Mouse (Mus musculus) heart, adult 2 months (tissue): ENCODE measurements at regions not wholly inside any gene's neighbourhood (a gene's known extent, or its start where the extent isn't known, plus 50 kb on each side); places are given as distances from the start of the nearest gene placed in this dataset.

ENCODE experiments used
- DNase-seq, 2 experiments: peaks; one replicate each; pipeline ENCODE4 v3.0.0; 2021
- H3K27ac ChIP-seq: fragments of 200-600 bp; 2 replicates; pipeline ENCODE4 v1.8.1; 2022
- H3K27me3 ChIP-seq: fragments of 200-500 bp; 2 replicates; pipeline ENCODE4 v1.6.1; 2012; ENCODE audit warnings: mild to moderate bottlenecking, low read length, inconsistent platforms, mixed read lengths; ENCODE audit not compliant: control insufficient read depth, insufficient read depth
- H3K36me3 ChIP-seq: fragments of 200-500 bp; 2 replicates; pipeline ENCODE4 v1.6.1; 2012; ENCODE audit warnings: low read length, inconsistent platforms; ENCODE audit not compliant: control insufficient read depth, insufficient read depth
- H3K4me1 ChIP-seq: fragments of 200-500 bp; 2 replicates; pipeline ENCODE4 v1.6.1; 2011; ENCODE audit warnings: low read length; ENCODE audit not compliant: control insufficient read depth, insufficient read depth
- H3K4me3 ChIP-seq: fragments of 200-600 bp; 2 replicates; pipeline ENCODE4 v1.8.1; 2022
- H3K79me2 ChIP-seq: fragments of 200-500 bp; replicated peaks from 2 replicates; pipeline ENCODE4 v1.6.1; 2012; ENCODE audit warnings: mild to moderate bottlenecking, inconsistent platforms, low read length, moderate library complexity, mixed read lengths; ENCODE audit not compliant: control insufficient read depth, insufficient read depth
- H3K9ac ChIP-seq: fragments of 200-500 bp; 2 replicates; pipeline ENCODE4 v1.6.1; 2012; ENCODE audit warnings: low read depth, mild to moderate bottlenecking, control low read depth, inconsistent platforms, low read length, mixed read lengths
- CTCF ChIP-seq: fragments of 200-600 bp; IDR thresholded peaks from 2 replicates; pipeline ENCODE4 v1.8.1; 2022; ENCODE audit warnings: antibody characterized with exemption, mild to moderate bottlenecking, moderate library complexity
- EP300 ChIP-seq: fragments of 200-500 bp; IDR thresholded peaks from 2 replicates; pipeline ENCODE4 v1.6.1; 2011; ENCODE audit warnings: low read depth, low read length, control low read depth; ENCODE audit not compliant: insufficient read depth
- POLR2A ChIP-seq: fragments of 200-500 bp; IDR thresholded peaks from 2 replicates; pipeline ENCODE4 v1.6.1; 2011; ENCODE audit warnings: mild to moderate bottlenecking, low read depth, low read length, control low read depth; ENCODE audit not compliant: insufficient read depth
- WGBS: fragments of 180-500 bp; shearing (Covaris S2); methylation state at CpG from one replicate; pipeline ENCODE4 v1.1.7; 2018; 5-methylcytosine and 5-hydroxymethylcytosine counted together
- intact Hi-C: fragments of 180-260 bp; cut with DNase I; formaldehyde crosslinking; loops from one replicate; pipeline ENCODE4 v1.15.1; 2025

DNA sequence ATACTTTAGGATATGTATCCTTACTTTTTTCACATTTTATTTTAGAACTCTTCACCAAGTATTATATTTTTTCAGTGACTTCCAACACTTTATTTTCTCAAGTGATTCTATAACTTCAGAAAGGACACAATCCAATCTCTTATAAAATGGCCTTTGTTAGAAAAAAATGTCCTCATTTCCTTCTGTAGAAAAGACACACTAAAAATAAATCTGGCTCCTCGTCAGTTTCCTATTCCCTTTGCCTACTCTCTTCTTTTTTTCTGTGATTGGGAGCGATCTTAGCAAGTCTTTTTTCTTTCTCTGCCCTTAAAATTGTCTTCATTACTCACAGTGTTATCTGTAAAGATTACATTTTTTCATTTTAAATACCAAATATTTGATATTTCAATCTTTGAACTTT, 824.5 kb downstream of the Car8 start:
- Histone ChIP-seq H3K4me3 (no peak overlapping the region), H3K27ac (no peak overlapping the region), H3K27me3 (no peaks in the 10 kb centered on the region), H3K79me2 (no peaks in the 10 kb centered on the region), H3K9ac (no peak overlapping the region), H3K4me1 (no peaks in the 10 kb centered on the region), H3K36me3 (no peaks in the 10 kb centered on the region)
- intact Hi-C loops = no loop called here
- no peak for DNase-seq
- no peak for TF ChIP-seq CTCF
- TF ChIP-seq EP300 = no peak
- no peak for TF ChIP-seq POLR2A
- WGBS = 30% methylated on average over 2 of the region's 2 CpGs

DNA sequence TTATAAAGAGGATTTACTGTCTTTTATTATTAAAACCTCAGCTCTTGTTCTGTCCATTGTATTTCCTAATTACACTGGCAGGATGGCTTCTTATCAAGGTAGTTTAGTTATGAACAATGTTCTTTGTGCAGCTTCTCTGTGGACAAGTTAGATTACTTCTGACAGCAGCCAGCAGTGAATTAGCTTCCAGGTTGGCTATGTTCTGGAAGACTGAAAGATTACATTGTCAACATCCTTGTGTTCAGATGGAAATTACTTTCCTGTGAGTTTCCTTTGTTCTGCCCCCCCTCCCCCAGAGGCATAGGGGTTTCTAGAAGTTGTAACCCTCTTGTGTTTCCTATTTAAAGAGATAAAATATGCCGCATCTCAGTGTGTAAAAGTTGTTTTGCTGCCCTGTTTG, 846.1 kb downstream of the Car8 start:
- Histone ChIP-seq H3K27me3 (no peaks in the 10 kb centered on the region), H3K9ac (no peak overlapping the region), H3K36me3 (no peaks in the 10 kb centered on the region), H3K27ac (no peak overlapping the region), H3K79me2 (no peaks in the 10 kb centered on the region), H3K4me3 (no peak overlapping the region), H3K4me1 (no peaks in the 10 kb centered on the region)
- intact Hi-C loops = no loop called here
- WGBS = 43% methylated on average over 1 of the region's 1 CpGs
- no peak for DNase-seq
- TF ChIP-seq CTCF (no peak), POLR2A (no peak), EP300 (no peak)

DNA sequence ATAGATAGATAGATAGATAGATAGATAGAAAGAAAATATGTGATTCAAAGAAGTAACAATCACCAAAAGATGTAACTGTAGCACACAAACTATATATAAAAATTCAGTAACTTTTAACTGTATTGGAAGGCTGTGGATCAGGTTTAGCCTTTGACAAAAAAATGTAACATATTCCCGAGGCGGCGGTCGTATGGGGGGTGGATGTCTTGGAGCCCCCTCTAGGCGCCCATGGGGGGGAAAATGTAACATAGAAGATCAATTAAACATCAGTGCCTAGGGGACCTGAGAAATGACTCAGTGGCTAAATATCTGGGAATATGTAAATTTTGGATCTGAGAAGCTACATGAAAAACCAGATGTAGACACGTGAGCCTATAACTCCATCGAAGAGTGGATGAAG, 847.2 kb downstream of the Car8 start:
- Histone ChIP-seq H3K36me3 (no peaks in the 10 kb centered on the region), H3K27ac (no peak overlapping the region), H3K9ac (no peak overlapping the region), H3K79me2 (no peaks in the 10 kb centered on the region), H3K4me1 (no peaks in the 10 kb centered on the region), H3K4me3 (no peak overlapping the region), H3K27me3 (no peaks in the 10 kb centered on the region)
- intact Hi-C loops = no loop called here
- 87% methylated on average over 7 of the region's 7 CpGs for WGBS
- DNase-seq = no peak
- TF ChIP-seq EP300 = no peak
- no peak for TF ChIP-seq POLR2A
- TF ChIP-seq CTCF = no peak

DNA sequence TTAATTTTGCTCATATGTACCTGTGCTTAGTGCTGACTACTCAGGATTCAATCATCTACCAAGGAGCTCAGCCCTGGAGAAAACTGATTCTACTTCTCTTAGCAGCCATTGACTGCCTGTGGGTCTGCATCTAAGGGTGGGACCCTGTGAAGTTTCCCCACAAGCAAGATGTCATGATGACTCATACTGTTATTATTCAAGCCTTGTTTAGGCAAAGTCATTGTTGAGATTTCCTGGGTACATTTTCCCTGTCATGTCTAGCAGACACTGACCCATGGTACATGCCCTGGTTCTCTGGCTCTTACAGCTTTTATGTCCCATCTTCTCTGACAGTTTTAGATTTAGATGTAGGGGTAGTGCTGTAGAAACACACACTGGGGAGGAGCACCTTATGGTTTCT, 853.8 kb downstream of the Car8 start:
- intact Hi-C loops = no loop called here
- H3K4me3 ChIP-seq = no peak overlapping the region
- H3K36me3 ChIP-seq = no peaks in the 10 kb centered on the region
- no peak overlapping the region for H3K27ac ChIP-seq
- no peak for TF ChIP-seq EP300
- no peak for TF ChIP-seq CTCF
- no peak for TF ChIP-seq POLR2A
- no peaks in the 10 kb centered on the region for H3K79me2 ChIP-seq
- H3K4me1 ChIP-seq = no peaks in the 10 kb centered on the region
- H3K9ac ChIP-seq = no peak overlapping the region
- no peak for DNase-seq
- H3K27me3 ChIP-seq = no peaks in the 10 kb centered on the region

DNA sequence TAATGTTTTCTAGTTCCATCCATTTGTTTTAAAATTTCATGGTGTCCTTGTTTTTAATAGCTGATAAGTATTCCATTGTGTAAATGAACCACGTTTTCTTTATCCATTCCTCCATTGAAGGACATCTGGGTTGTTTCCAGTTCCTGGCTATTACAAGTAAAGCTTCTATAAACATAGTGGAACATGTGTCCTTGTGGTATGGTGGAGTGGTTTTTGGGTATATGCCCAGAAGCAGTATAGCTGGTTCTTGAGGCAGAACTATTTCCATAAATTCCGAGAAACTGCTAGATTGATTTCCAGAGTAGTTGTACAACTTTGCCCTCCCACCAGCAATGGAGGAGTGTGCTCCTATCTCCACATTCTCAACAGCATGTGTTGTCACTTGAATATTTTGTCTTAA, 858.8 kb downstream of the Car8 start:
- H3K9ac ChIP-seq = no peak overlapping the region
- 35% methylated on average over 2 of the region's 2 CpGs for WGBS
- H3K27ac ChIP-seq = no peak overlapping the region
- H3K4me1 ChIP-seq = no peaks in the 10 kb centered on the region
- no peak overlapping the region for H3K4me3 ChIP-seq
- H3K79me2 ChIP-seq = no peaks in the 10 kb centered on the region
- no peaks in the 10 kb centered on the region for H3K27me3 ChIP-seq
- intact Hi-C loops = no loop called here
- no peaks in the 10 kb centered on the region for H3K36me3 ChIP-seq
- DNase-seq = no peak
- no peak for TF ChIP-seq EP300
- TF ChIP-seq CTCF = no peak
- no peak for TF ChIP-seq POLR2A

DNA sequence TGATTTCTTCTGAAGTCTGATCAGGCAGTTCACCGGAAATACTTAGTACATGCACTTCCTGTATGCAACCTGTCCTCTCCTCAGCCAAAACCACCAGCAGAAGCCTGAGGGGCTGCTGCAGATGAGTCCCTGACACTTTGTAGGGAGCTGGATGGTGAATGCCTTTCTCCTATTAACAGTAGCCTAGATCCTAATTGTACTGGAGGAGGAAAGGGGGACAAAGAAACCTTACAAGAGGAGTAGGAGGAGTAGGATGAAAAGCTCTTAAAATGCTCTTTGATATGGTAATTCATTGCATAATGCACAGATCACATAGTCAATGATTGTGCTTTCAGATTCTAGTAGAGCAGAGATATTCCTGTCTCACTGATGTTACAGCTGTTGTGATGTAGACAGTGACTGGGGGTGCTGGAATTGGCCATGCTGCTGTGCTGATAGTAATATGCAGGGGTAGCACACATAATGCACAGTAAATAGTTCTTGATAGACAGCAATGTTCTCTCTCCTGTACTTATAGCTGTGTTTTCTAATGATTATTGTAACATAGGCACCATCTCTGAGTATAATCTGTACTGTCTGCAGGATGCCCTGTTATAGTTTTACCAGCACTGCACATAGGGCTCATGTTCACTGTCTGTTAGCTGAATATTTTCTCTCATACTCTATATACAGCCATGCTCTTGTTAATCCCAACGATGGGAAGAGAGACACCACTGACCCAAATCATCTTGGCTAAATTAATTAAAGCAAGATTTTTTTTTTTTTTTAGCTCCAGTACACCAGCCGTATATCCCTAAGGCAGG, 874.4 kb downstream of the Car8 start:
- intact Hi-C loops = no loop called here
- TF ChIP-seq CTCF = no peak
- TF ChIP-seq EP300 = no peak
- TF ChIP-seq POLR2A = no peak
- no peak overlapping the region for H3K9ac ChIP-seq
- no peaks in the 10 kb centered on the region for H3K36me3 ChIP-seq
- H3K4me3 ChIP-seq = no peak overlapping the region
- no peak for DNase-seq
- H3K27me3 ChIP-seq = no peaks in the 10 kb centered on the region
- H3K4me1 ChIP-seq = no peaks in the 10 kb centered on the region
- WGBS = 66% methylated on average over 3 of the region's 3 CpGs
- no peaks in the 10 kb centered on the region for H3K79me2 ChIP-seq
- no peak overlapping the region for H3K27ac ChIP-seq
